Mouse (Mus musculus): ENCODE results near the gene Zfp300. TPM values are rescaled to one million over a fixed set of nuclear protein-coding genes. Genes with fewer than 3 reads are reported as not detected.

Zfp300 gene
- 0.22 TPM for polyA plus RNA-seq (2012; fragmentation: generic; extraction: Trizol)
- long read RNA-seq, experiment 1, full-length matches to known transcripts, result 1 of 2 reads
- long read RNA-seq, experiment 1, partial matches to known transcripts, result 0 of 2 reads
- long read RNA-seq, experiment 1, other reads (novel, unspliced or antisense), result 1 of 2 reads
- long read RNA-seq, experiment 2, partial matches to known transcripts, result 0 of 1 reads
- long read RNA-seq, experiment 2, other reads (novel, unspliced or antisense), result 1 of 1 reads

GRCm38 (mm10) chrX:21088983-21089866 is at the start of gene Zfp300:
Zfp300 (minus strand) TSS chrX:21089527.
- Histone ChIP-seq H3K27me3 (ENCODE audit: control insufficient read depth, insufficient read depth, insufficient read length) (no peaks in the 10 kb centered on the region), H3K4me3 (ENCODE audit: insufficient read depth, poor library complexity, severe bottlenecking) (peak within 1 kb of the TSS; percentile 30), H3ac (ENCODE audit: control insufficient read depth, insufficient read length, low read depth) (peak within 1 kb of the TSS; percentile 24), H3K79me2 (ENCODE audit: control insufficient read depth, insufficient read depth) (no peaks in the 10 kb centered on the region), H3K36me3 (ENCODE audit: control insufficient read depth, insufficient read depth) (no peaks in the 10 kb centered on the region), H3K79me3 (ENCODE audit: low read depth) (no peaks in the 10 kb centered on the region)
- no peak for TF ChIP-seq MYOD1 (IDR thresholded peaks at IDR 0.05; ENCODE audit: control insufficient read depth, insufficient read length, low read depth)
- no peak for TF ChIP-seq MYOG (IDR thresholded peaks at IDR 0.05; ENCODE audit: control insufficient read depth, extremely low read depth, insufficient read length)
- TF ChIP-seq CTCF (IDR thresholded peaks at IDR 0.05; ENCODE audit: control insufficient read depth, insufficient read depth, insufficient read length), result no peak
- no peak for TF ChIP-seq MAX (IDR thresholded peaks at IDR 0.05)
- TF ChIP-seq CEBPB (IDR thresholded peaks at IDR 0.05; ENCODE audit: low read depth), result no peak
- no peak for TF ChIP-seq USF1 (IDR thresholded peaks at IDR 0.05; ENCODE audit: low read depth)
- TF ChIP-seq FOSL1 (IDR thresholded peaks at IDR 0.05; ENCODE audit: insufficient read depth, low read length, poor library complexity, severe bottlenecking), result no peak

- no peak for TF ChIP-seq CTCF (IDR thresholded peaks at IDR 0.05; ENCODE audit: control insufficient read depth, insufficient read depth, insufficient read length)
- no peak for TF ChIP-seq USF1 (IDR thresholded peaks at IDR 0.05; ENCODE audit: low read depth)
- no peak for TF ChIP-seq FOSL1 (IDR thresholded peaks at IDR 0.05; ENCODE audit: insufficient read depth, low read length, poor library complexity, severe bottlenecking)
- no peak for TF ChIP-seq MYOG (IDR thresholded peaks at IDR 0.05; ENCODE audit: control insufficient read depth, extremely low read depth, insufficient read length)
- TF ChIP-seq CEBPB (IDR thresholded peaks at IDR 0.05; ENCODE audit: low read depth), result no peak
- H3K36me3 ChIP-seq (ENCODE audit: control insufficient read depth, insufficient read depth), result no peaks in the 10 kb centered on the region
- H3K27me3 ChIP-seq (ENCODE audit: control insufficient read depth, insufficient read depth, insufficient read length), result no peaks in the 10 kb centered on the region
- no peaks in the 10 kb centered on the region for H3K79me2 ChIP-seq (ENCODE audit: control insufficient read depth, insufficient read depth)
- H3K4me3 ChIP-seq (ENCODE audit: insufficient read depth, poor library complexity, severe bottlenecking), result no peak within 1 kb of the TSS
- H3K79me3 ChIP-seq (ENCODE audit: low read depth), result no peaks in the 10 kb centered on the region
- H3ac ChIP-seq (ENCODE audit: control insufficient read depth, insufficient read length, low read depth), result no peak within 1 kb of the TSS
Measured at GRCm38 (mm10) chrX:21115520-21115919, 26.2 kb upstream of the Zfp300 start, which contains the start of gene Ssxa1. Ssxa1 (plus strand) TSS chrX:21115820.

- Histone ChIP-seq H3K79me2 (ENCODE audit: control insufficient read depth, insufficient read depth) (no peaks in the 10 kb centered on the region), H3K4me3 (ENCODE audit: insufficient read depth, poor library complexity, severe bottlenecking) (no peak overlapping the region), H3K27me3 (ENCODE audit: control insufficient read depth, insufficient read depth, insufficient read length) (no peaks in the 10 kb centered on the region), H3K36me3 (ENCODE audit: control insufficient read depth, insufficient read depth) (no peaks in the 10 kb centered on the region), H3K79me3 (ENCODE audit: low read depth) (no peaks in the 10 kb centered on the region), H3ac (ENCODE audit: control insufficient read depth, insufficient read length, low read depth) (no peak overlapping the region)
- TF ChIP-seq CEBPB (IDR thresholded peaks at IDR 0.05; ENCODE audit: low read depth) (no peak), FOSL1 (IDR thresholded peaks at IDR 0.05; ENCODE audit: insufficient read depth, low read length, poor library complexity, severe bottlenecking) (no peak), CTCF (IDR thresholded peaks at IDR 0.05; ENCODE audit: control insufficient read depth, insufficient read depth, insufficient read length) (no peak), MAX (IDR thresholded peaks at IDR 0.05) (no peak), USF1 (IDR thresholded peaks at IDR 0.05; ENCODE audit: low read depth) (no peak)
Measured at GRCm38 (mm10) chrX:21089867-21090239, 526 bp upstream of the Zfp300 start.

GRCm38 (mm10) chrX:21088645-21088982 is 713 bp downstream of the Zfp300 start:
- Histone ChIP-seq H3K79me2 (ENCODE audit: control insufficient read depth, insufficient read depth) (no peaks in the 10 kb centered on the region), H3K36me3 (ENCODE audit: control insufficient read depth, insufficient read depth) (no peaks in the 10 kb centered on the region), H3K4me3 (ENCODE audit: insufficient read depth, poor library complexity, severe bottlenecking) (peak overlapping the region; percentile 30), H3ac (ENCODE audit: control insufficient read depth, insufficient read length, low read depth) (no peak overlapping the region), H3K27me3 (ENCODE audit: control insufficient read depth, insufficient read depth, insufficient read length) (no peaks in the 10 kb centered on the region), H3K79me3 (ENCODE audit: low read depth) (no peaks in the 10 kb centered on the region)
- no peak for TF ChIP-seq CEBPB (IDR thresholded peaks at IDR 0.05; ENCODE audit: low read depth)
- TF ChIP-seq CTCF (IDR thresholded peaks at IDR 0.05; ENCODE audit: control insufficient read depth, insufficient read depth, insufficient read length), result no peak
- TF ChIP-seq USF1 (IDR thresholded peaks at IDR 0.05; ENCODE audit: low read depth), result no peak
- no peak for TF ChIP-seq MYOD1 (IDR thresholded peaks at IDR 0.05; ENCODE audit: control insufficient read depth, insufficient read length, low read depth)
- no peak for TF ChIP-seq MYOG (IDR thresholded peaks at IDR 0.05; ENCODE audit: control insufficient read depth, extremely low read depth, insufficient read length)
- TF ChIP-seq MAX (IDR thresholded peaks at IDR 0.05), result no peak
- TF ChIP-seq FOSL1 (IDR thresholded peaks at IDR 0.05; ENCODE audit: insufficient read depth, low read length, poor library complexity, severe bottlenecking), result no peak

- Histone ChIP-seq H3K79me2 (ENCODE audit: control insufficient read depth, insufficient read depth) (no peaks in the 10 kb centered on the region), H3ac (ENCODE audit: control insufficient read depth, insufficient read length, low read depth) (no peak within 1 kb of the TSS), H3K4me3 (ENCODE audit: insufficient read depth, poor library complexity, severe bottlenecking) (no peak within 1 kb of the TSS), H3K79me3 (ENCODE audit: low read depth) (no peaks in the 10 kb centered on the region), H3K27me3 (ENCODE audit: control insufficient read depth, insufficient read depth, insufficient read length) (no peaks in the 10 kb centered on the region), H3K36me3 (ENCODE audit: control insufficient read depth, insufficient read depth) (no peaks in the 10 kb centered on the region)
- TF ChIP-seq MAX (IDR thresholded peaks at IDR 0.05) (no peak), MYOG (IDR thresholded peaks at IDR 0.05; ENCODE audit: control insufficient read depth, extremely low read depth, insufficient read length) (no peak), USF1 (IDR thresholded peaks at IDR 0.05; ENCODE audit: low read depth) (no peak), FOSL1 (IDR thresholded peaks at IDR 0.05; ENCODE audit: insufficient read depth, low read length, poor library complexity, severe bottlenecking) (no peak), CEBPB (IDR thresholded peaks at IDR 0.05; ENCODE audit: low read depth) (no peak), CTCF (IDR thresholded peaks at IDR 0.05; ENCODE audit: control insufficient read depth, insufficient read depth, insufficient read length) (no peak), MYOD1 (IDR thresholded peaks at IDR 0.05; ENCODE audit: control insufficient read depth, insufficient read length, low read depth) (no peak)
Measured at GRCm38 (mm10) chrX:21068106-21068505, 21.2 kb downstream of the Zfp300 start, which contains the start of gene Spaca5. Spaca5 (plus strand) TSS chrX:21068406.

Data from C2C12 (cell line).